Mouse (Mus musculus) hindbrain, postnatal 0 days (tissue): ENCODE measurements at regions not wholly inside any gene's neighbourhood (a gene's known extent, or its start where the extent isn't known, plus 50 kb on each side); places are given as distances from the start of the nearest gene placed in this dataset.

Experiments
- ATAC-seq: fragments of 200-750 bp; cut with Nextera tagmentation; 2 replicates; pipeline ENCODE4 v1.8.0; 2017; ENCODE audit warnings: mild to moderate bottlenecking, moderate TSS enrichment, moderate library complexity
- DNase-seq: peaks from one replicate; pipeline ENCODE4 v3.0.0-alpha.2; 2015; ENCODE audit warnings: low spot score
- H3K27ac ChIP-seq: fragments of 300-500 bp; sonication (generic); 2 replicates; pipeline ENCODE4 v1.5.1; 2014; ENCODE audit warnings: mild to moderate bottlenecking
- H3K27me3 ChIP-seq: fragments of 300-500 bp; sonication (generic); 2 replicates; pipeline ENCODE4 v1.6.1; 2014; ENCODE audit warnings: low read length, mixed read lengths; ENCODE audit not compliant: insufficient read depth
- H3K36me3 ChIP-seq: fragments of 300-500 bp; sonication (generic); 2 replicates; pipeline ENCODE4 v1.6.1; 2014; ENCODE audit warnings: low read length, mixed read lengths; ENCODE audit not compliant: insufficient read depth
- H3K4me1 ChIP-seq: fragments of 300-500 bp; sonication (generic); 2 replicates; pipeline ENCODE4 v1.6.1; 2014; ENCODE audit warnings: antibody characterized with exemption, low read length, mixed read lengths; ENCODE audit not compliant: insufficient read depth
- H3K4me2 ChIP-seq: fragments of 300-500 bp; sonication (generic); 2 replicates; pipeline ENCODE4 v1.6.1; 2014; ENCODE audit warnings: low read depth, mild to moderate bottlenecking, low read length, moderate library complexity, mixed read lengths
- H3K4me3 ChIP-seq: fragments of 300-500 bp; sonication (generic); 2 replicates; pipeline ENCODE4 v1.5.1; 2014; ENCODE audit warnings: low read length
- H3K9ac ChIP-seq: fragments of 300-500 bp; sonication (generic); replicated peaks from 2 replicates; pipeline ENCODE4 v1.6.1; 2014; ENCODE audit warnings: mild to moderate bottlenecking, low read length, moderate library complexity, mixed read lengths
- H3K9me3 ChIP-seq: fragments of 300-500 bp; sonication (generic); 2 replicates; pipeline ENCODE4 v1.6.1; 2016; ENCODE audit warnings: low read length, mixed read lengths
- CTCF ChIP-seq: IDR thresholded peaks from 2 replicates; pipeline ENCODE4 v1.5.1; 2016; ENCODE audit warnings: antibody characterized with exemption, control low read depth, low read depth

DNA sequence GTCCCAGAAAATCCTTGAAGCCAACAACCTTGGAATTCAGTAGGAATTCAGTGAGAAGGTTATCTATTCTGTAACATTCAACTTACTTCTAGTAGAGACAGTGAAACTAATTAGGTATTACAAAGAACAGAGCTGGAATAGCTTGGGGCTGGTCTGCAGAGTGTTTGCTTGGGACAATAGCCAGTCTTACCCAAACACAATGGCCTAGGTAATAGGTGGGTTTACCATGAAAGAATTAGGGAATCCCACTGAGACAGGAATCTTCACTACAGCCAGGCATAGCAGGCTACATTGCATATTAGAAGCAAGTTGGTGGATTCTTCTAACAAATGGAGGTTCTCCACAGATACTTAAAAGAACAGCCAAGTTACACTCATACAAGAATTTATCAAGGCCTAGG is 449.0 kb upstream of the Gabra5 start:
- Histone ChIP-seq H3K4me3 (no peak overlapping the region), H3K9ac (no peak overlapping the region), H3K4me2 (no peak overlapping the region), H3K27me3 (no peaks in the 10 kb centered on the region), H3K27ac (no peak overlapping the region), H3K9me3 (no peaks in the 10 kb centered on the region), H3K4me1 (no peaks in the 10 kb centered on the region), H3K36me3 (no peaks in the 10 kb centered on the region)
- no peak for TF ChIP-seq CTCF
- DNase-seq = no peak
- ATAC-seq = no peak
